Mouse (Mus musculus) embryonic facial prominence, embryonic 10.5 days (tissue): ENCODE data around the gene Vmp1. TPM values are rescaled to one million over a fixed set of nuclear protein-coding genes. Genes with fewer than 3 reads are reported as not detected.

ENCODE experiments used
- DNase-seq: peaks from one replicate; pipeline ENCODE4 v3.0.0-alpha.2; 2017; ENCODE audit warnings: low spot score
- H3K27ac ChIP-seq: fragments of 300-500 bp; sonication (generic); replicated peaks from 2 replicates; pipeline ENCODE4 v1.5.1; 2016; ENCODE audit warnings: mild to moderate bottlenecking
- H3K27me3 ChIP-seq: fragments of 300-500 bp; sonication (generic); replicated peaks from 2 replicates; pipeline ENCODE4 v1.6.1; 2016; ENCODE audit warnings: low read depth, mild to moderate bottlenecking; ENCODE audit not compliant: poor library complexity, severe bottlenecking
- H3K36me3 ChIP-seq: fragments of 300-500 bp; sonication (generic); replicated peaks from 2 replicates; pipeline ENCODE4 v1.6.1; 2016; ENCODE audit warnings: mild to moderate bottlenecking, moderate library complexity
- H3K4me1 ChIP-seq: fragments of 300-500 bp; sonication (generic); 2 replicates; pipeline ENCODE4 v1.6.1; 2016
- H3K4me3 ChIP-seq: fragments of 300-500 bp; sonication (generic); 2 replicates; pipeline ENCODE4 v1.5.1; 2016; ENCODE audit warnings: mild to moderate bottlenecking, moderate library complexity
- H3K9me3 ChIP-seq: fragments of 300-500 bp; sonication (generic); 2 replicates; pipeline ENCODE4 v1.6.1; 2016; ENCODE audit warnings: mild to moderate bottlenecking
- WGBS: fragments of 180-500 bp; shearing (Covaris S2); methylation state at CpG from one replicate; pipeline ENCODE4 v1.1.7; 2016; 5-methylcytosine and 5-hydroxymethylcytosine counted together
- polyA plus RNA-seq: library from polyadenylated mRNA; unstranded; fragments of >200 nt; fragmentation: Nextera tagmentation; extraction: Ambion mirVana; gene quantifications from 2 replicates; pipeline ENCODE4 v1.2.1, GENCODE M21; 2016

Gene Vmp1
- polyA plus RNA-seq, 1 experiment from 2014 or later = 84.9 TPM

GRCm38 (mm10) chr11:86623402-86624010, 60.1 kb downstream of the Vmp1 start:
- Histone ChIP-seq H3K9me3 (no peaks in the 10 kb centered on the region), H3K4me1 (peaks cover 5% of the 10 kb centered on the region), H3K27ac (no peak overlapping the region), H3K4me3 (no peak overlapping the region), H3K36me3 (peaks cover 5% of the 10 kb centered on the region), H3K27me3 (no peaks in the 10 kb centered on the region)
- no peak for DNase-seq
- 89% methylated on average over 1 of the region's 1 CpGs for WGBS

DNA sequence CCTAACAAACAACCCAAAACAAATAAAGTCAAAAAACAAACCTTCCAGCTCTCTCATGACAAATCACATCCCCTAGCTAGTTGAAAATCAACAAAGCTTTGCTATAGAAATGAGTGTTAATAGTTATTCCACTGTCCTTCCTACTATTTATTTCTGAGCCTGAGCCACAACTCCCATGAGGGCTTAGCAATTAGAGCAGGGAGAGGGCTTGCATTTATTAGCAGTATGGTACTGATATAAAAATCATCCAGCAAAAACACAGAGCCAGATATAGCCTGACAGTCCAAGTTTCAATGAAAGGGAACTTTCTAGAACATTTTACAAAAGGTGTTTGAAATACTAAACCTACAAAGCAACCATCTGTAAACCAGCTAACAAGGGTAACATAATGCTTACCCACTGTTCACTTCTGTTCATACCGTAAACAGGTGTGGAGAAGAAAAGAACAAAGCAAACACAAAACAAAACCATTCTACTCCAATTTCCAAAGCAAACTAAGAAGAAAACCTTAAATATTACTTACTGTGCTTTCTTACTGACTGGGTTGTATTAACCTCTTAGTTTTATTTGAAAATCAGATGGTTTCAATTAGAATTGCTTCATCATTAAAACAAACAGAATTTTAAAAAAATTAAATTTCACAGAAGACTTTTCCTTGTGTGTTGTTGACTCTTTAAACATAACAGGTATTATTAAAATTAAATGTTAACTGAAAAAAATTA, 61.3 kb downstream of the Vmp1 start:
- no peaks in the 10 kb centered on the region for H3K36me3 ChIP-seq
- no peak overlapping the region for H3K27ac ChIP-seq
- 86% methylated on average over 1 of the region's 1 CpGs for WGBS
- no peak overlapping the region for H3K4me3 ChIP-seq
- H3K27me3 ChIP-seq = no peaks in the 10 kb centered on the region
- no peak for DNase-seq
- peaks cover 5% of the 10 kb centered on the region for H3K4me1 ChIP-seq
- H3K9me3 ChIP-seq = no peaks in the 10 kb centered on the region

DNA sequence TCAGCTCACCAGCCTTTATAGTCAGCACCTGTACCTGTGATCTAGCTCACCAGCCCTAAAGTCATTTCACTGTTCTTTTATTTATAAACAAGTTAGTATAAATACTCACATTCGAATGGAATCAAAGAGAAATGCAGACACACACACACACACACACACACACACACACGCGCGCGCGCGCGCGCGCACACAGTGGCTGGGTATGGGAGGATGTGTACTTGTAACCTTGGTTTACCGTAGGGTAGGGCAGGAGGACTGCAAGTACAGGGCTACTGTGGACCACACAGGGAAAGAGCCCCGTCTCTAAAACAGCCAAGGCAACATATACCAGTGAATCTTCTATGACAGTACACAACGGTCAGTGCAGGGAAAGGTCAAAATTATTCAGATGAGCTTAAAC, 62.5 kb downstream of the Vmp1 start:
- H3K27ac ChIP-seq = no peak overlapping the region
- H3K4me1 ChIP-seq = peaks cover 5% of the 10 kb centered on the region
- peaks cover under 1% of the 10 kb centered on the region; the same call in 1 of the 2 replicates for H3K36me3 ChIP-seq
- DNase-seq = no peak
- 96% methylated on average over 13 of the region's 13 CpGs for WGBS
- H3K4me3 ChIP-seq = no peak overlapping the region
- H3K27me3 ChIP-seq = no peaks in the 10 kb centered on the region
- H3K9me3 ChIP-seq = no peaks in the 10 kb centered on the region

DNA sequence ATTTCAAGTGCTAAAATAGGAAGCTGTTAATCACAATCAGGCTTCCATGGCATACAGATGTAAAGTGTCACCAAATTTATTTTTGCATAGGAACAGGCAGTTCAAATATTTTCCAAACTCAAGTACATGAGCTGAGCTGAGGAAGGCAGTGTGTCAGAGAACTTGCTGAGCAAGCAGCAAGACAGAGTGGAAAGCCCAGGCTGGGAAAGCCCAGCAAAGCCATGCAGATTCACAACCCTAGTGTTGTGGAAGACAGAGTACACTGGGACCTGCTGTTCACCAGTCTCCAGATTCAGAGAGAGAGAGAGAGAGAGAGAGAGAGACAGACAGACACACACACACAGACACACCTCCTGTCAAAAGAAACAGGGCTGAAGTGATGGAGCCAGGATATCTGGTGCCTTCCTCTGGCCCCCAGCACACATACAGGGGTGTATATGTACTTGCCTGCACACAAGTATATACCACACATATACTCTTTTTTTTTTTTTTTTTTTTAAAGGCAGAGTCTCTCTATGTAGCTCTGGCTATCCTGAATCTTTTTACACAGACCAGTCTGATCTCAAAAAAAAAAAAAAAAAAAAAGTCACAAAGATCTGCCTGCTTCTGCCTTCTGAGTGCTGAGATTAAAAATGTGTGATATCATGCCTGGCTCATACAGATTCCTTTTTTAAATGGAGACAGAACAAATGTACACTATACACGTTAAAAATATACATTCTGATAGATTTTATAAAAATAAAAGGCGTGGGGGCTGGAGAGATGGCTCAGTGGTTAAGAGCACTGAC, 64.9 kb downstream of the Vmp1 start:
- Histone ChIP-seq H3K4me3 (no peak overlapping the region), H3K4me1 (peaks cover 5% of the 10 kb centered on the region), H3K27me3 (no peaks in the 10 kb centered on the region), H3K27ac (no peak overlapping the region), H3K36me3 (peaks cover 8% of the 10 kb centered on the region; the same call in 1 of the 2 replicates), H3K9me3 (no peaks in the 10 kb centered on the region)
- no peak for DNase-seq
- 84% methylated on average over 2 of the region's 2 CpGs for WGBS

DNA sequence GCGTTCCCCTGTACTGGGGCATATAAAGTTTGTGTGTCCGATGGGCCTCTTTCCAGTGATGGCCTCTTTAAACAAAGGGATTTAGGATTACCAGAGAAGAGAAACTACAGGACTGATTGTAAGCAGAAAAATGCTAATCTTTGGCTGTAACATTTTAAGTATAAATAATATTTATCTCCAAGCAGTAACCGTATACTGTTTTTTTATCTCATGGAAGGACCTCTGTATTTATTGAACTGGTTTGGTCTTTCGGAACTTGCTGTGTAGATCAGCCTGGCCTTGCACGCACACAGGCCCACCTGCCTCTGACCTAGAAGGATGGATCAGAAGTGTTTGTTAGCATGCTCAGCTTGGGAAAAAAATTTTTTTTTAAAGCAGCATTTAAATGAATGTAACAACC, 69.0 kb downstream of the Vmp1 start:
- no peak for DNase-seq
- Histone ChIP-seq H3K4me1 (no peaks in the 10 kb centered on the region), H3K9me3 (no peaks in the 10 kb centered on the region), H3K27me3 (no peaks in the 10 kb centered on the region), H3K27ac (no peak overlapping the region), H3K36me3 (peaks cover 15% of the 10 kb centered on the region), H3K4me3 (no peak overlapping the region)
- WGBS = 92% methylated on average over 5 of the region's 5 CpGs

DNA sequence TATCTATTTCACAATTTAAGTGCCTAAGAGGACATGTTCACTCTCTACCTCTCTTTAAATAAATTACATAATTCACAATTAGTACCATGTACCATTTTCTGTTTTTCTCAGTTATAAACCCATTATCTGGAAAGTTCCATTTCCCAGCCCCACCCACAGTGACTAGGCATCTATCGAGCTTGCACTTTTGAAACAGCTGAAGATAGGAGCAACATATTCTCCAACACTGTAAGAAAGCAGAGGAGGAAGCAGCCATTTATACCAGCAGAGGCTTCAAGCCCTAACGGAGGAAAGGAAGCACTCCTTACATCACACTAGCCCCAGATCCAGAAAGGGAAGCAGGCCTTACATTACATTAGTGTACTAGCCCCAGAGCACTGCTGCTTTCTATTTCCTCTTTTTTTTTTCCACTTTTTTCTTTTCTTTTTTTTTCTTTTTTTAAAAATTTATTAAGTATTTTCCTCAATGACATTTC, 69.5 kb downstream of the Vmp1 start:
- Histone ChIP-seq H3K9me3 (no peaks in the 10 kb centered on the region), H3K27me3 (no peaks in the 10 kb centered on the region), H3K36me3 (peaks cover 15% of the 10 kb centered on the region), H3K4me1 (no peaks in the 10 kb centered on the region), H3K4me3 (no peak overlapping the region), H3K27ac (no peak overlapping the region)
- DNase-seq = no peak
- WGBS = 74% methylated on average over 2 of the region's 2 CpGs

GRCm38 (mm10) chr11:86611991-86612390, 71.6 kb downstream of the Vmp1 start:
- WGBS = 97% methylated on average over 1 of the region's 1 CpGs
- no peak overlapping the region for H3K27ac ChIP-seq
- no peaks in the 10 kb centered on the region for H3K4me1 ChIP-seq
- no peak overlapping the region for H3K4me3 ChIP-seq
- no peaks in the 10 kb centered on the region for H3K27me3 ChIP-seq
- H3K36me3 ChIP-seq = peaks cover 17% of the 10 kb centered on the region
- H3K9me3 ChIP-seq = no peaks in the 10 kb centered on the region
- no peak for DNase-seq

DNA sequence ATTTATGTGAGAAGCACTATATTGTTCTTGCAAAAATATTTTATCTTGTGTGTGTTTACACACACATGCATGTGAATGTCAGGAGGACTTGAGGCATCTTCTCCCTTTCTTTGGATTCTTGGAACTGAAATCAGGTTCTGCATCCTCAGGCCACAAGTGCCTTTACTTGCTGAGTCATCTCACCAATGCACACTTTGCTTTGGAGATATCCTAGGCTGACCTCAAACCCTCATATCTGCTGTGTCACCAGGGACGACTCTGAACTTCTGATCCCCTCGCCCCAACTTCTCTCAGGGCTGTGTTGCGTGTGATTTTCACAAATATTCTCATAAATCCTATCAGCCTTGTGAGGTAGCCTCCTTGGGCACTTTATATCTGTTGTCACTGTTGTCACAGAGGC, 73.4 kb downstream of the Vmp1 start:
- no peak for DNase-seq
- Histone ChIP-seq H3K36me3 (peaks cover 22% of the 10 kb centered on the region), H3K27me3 (no peaks in the 10 kb centered on the region), H3K4me1 (no peaks in the 10 kb centered on the region), H3K27ac (no peak overlapping the region), H3K9me3 (no peaks in the 10 kb centered on the region), H3K4me3 (no peak overlapping the region)
- 91% methylated on average over 3 of the region's 3 CpGs for WGBS

DNA sequence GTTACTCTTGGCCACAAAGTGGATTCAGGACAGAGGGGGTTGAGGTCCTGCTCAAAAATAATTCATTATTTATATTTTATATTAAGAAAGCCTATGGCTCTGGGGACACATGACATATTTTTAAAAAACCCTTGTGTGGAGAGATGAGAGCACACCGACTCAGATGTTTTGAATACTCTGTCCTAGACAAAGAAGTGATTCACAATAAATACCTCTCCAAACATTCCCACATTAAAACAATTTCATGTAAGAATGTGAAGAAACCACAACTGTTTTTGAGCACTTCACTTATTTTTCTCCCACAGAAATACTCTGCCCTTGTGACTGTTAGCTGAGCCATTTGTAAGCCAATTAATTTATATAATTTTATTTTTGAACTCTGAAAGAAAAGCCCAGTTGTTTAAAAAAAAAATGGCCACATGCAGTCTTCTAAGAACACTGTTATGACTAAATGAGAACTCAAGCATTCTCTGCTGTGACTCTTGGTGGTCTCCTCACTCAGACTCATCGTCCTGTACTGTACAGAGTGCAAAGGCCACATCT, 75.8 kb downstream of the Vmp1 start:
- H3K9me3 ChIP-seq = no peaks in the 10 kb centered on the region
- WGBS = 84% methylated on average over 2 of the region's 2 CpGs

GRCm38 (mm10) chr11:86606621-86607339, 76.9 kb downstream of the Vmp1 start:
- Histone ChIP-seq H3K27me3 (no peaks in the 10 kb centered on the region), H3K36me3 (peaks cover 22% of the 10 kb centered on the region), H3K27ac (no peak overlapping the region), H3K4me1 (no peaks in the 10 kb centered on the region), H3K9me3 (no peaks in the 10 kb centered on the region), H3K4me3 (no peak overlapping the region)
- no peak for DNase-seq
- WGBS = 91% methylated on average over 2 of the region's 2 CpGs

More for the DNA sequence above, 75.8 kb downstream of the Vmp1 start:
- peaks cover 22% of the 10 kb centered on the region for H3K36me3 ChIP-seq
- H3K4me3 ChIP-seq = no peak overlapping the region
- DNase-seq = no peak
- no peaks in the 10 kb centered on the region for H3K4me1 ChIP-seq
- H3K27me3 ChIP-seq = no peaks in the 10 kb centered on the region
- no peak overlapping the region for H3K27ac ChIP-seq

- 91% methylated on average over 5 of the region's 5 CpGs for WGBS
- Histone ChIP-seq H3K36me3 (peaks cover 20% of the 10 kb centered on the region), H3K27ac (no peak overlapping the region), H3K4me3 (no peak overlapping the region), H3K4me1 (no peaks in the 10 kb centered on the region), H3K9me3 (no peaks in the 10 kb centered on the region), H3K27me3 (no peaks in the 10 kb centered on the region)
- no peak for DNase-seq
These were observed 78.7 kb downstream of the Vmp1 start for GRCm38 (mm10) chr11:86604732-86605520.
